In genomic region chr12:87543927-87544326, GRCm38 (mm10) we compare ENCODE assay signal across 34 mouse cellular contexts. TPM values are rescaled to one million over a fixed set of nuclear protein-coding genes. Genes with fewer than 3 reads are reported as not detected.
"Had no signal": no experiment of that assay in that cellular context is flagged by ENCODE, and none has a peak within 500 bp of the region (broad histone marks: within the 10 kb centered on the region; RNA-seq: fewer than 3 reads in every experiment).

No protein-coding gene starts in this region.

- H3K9me3 ChIP-seq: embryonic facial prominence, embryonic 10.5 days; embryonic facial prominence, embryonic 12.5 days; embryonic facial prominence, embryonic 13.5 days; embryonic facial prominence, embryonic 15.5 days; forebrain, embryonic 12.5 days; forebrain, embryonic 13.5 days; forebrain, embryonic 15.5 days had no signal

- ATAC-seq: forebrain, embryonic 13.5 days; forebrain, embryonic 14.5 days; forebrain, embryonic 15.5 days; forebrain, embryonic 16.5 days; forebrain, postnatal 0 days had no signal

- H3K4me1 ChIP-seq: embryonic facial prominence, embryonic 10.5 days; embryonic facial prominence, embryonic 12.5 days; embryonic facial prominence, embryonic 13.5 days; embryonic facial prominence, embryonic 15.5 days; forebrain, embryonic 10.5 days; forebrain, embryonic 12.5 days; forebrain, embryonic 13.5 days; forebrain, embryonic 15.5 days had no signal

- H3K27me3 ChIP-seq: embryonic facial prominence, embryonic 12.5 days; embryonic facial prominence, embryonic 13.5 days; embryonic facial prominence, embryonic 15.5 days; forebrain, embryonic 12.5 days; forebrain, embryonic 13.5 days; forebrain, embryonic 15.5 days had no signal

- H3K4me3 ChIP-seq: embryonic facial prominence, embryonic 10.5 days; embryonic facial prominence, embryonic 12.5 days; embryonic facial prominence, embryonic 13.5 days; embryonic facial prominence, embryonic 15.5 days; erythroblast, embryonic 14.5 days; forebrain, embryonic 10.5 days; forebrain, embryonic 12.5 days; forebrain, embryonic 13.5 days; forebrain, embryonic 15.5 days; gastrocnemius, adult 2 months; heart, adult 2 months had no signal

- H3K36me3 ChIP-seq: embryonic facial prominence, embryonic 10.5 days; embryonic facial prominence, embryonic 12.5 days; embryonic facial prominence, embryonic 13.5 days; embryonic facial prominence, embryonic 15.5 days; forebrain, embryonic 10.5 days; forebrain, embryonic 12.5 days; forebrain, embryonic 15.5 days had no signal

- H3K27ac ChIP-seq: embryonic facial prominence, embryonic 10.5 days; embryonic facial prominence, embryonic 12.5 days; embryonic facial prominence, embryonic 13.5 days; embryonic facial prominence, embryonic 15.5 days; forebrain, embryonic 10.5 days; forebrain, embryonic 12.5 days; forebrain, embryonic 13.5 days; forebrain, embryonic 15.5 days; gastrocnemius, adult 2 months; heart, adult 2 months had no signal

- DNase-seq: cerebellum, adult 8-10 months; cerebellum, adult 9-10 months; cerebellum, adult 9-11 months; cerebellum, postnatal 10 days; cerebellum, postnatal 14 days; cerebellum, postnatal 25 days; cerebellum, postnatal 36 days; embryo, embryonic 11 days; forebrain, postnatal 0 days; gastrocnemius, adult 2 months; gastrocnemius, postnatal 10 days; gastrocnemius, postnatal 14 days; gastrocnemius, postnatal 25 days; gastrocnemius, postnatal 36 days; heart, adult 11 months; heart, adult 18-20 months; heart, adult 2 months had no signal

- H3K9ac ChIP-seq: embryonic facial prominence, embryonic 12.5 days; embryonic facial prominence, embryonic 13.5 days; embryonic facial prominence, embryonic 15.5 days; forebrain, embryonic 12.5 days; forebrain, embryonic 13.5 days; forebrain, embryonic 15.5 days; forebrain, postnatal 0 days had no signal

- H3K4me2 ChIP-seq: embryonic facial prominence, embryonic 12.5 days; embryonic facial prominence, embryonic 13.5 days; embryonic facial prominence, embryonic 15.5 days; forebrain, embryonic 12.5 days; forebrain, embryonic 13.5 days; forebrain, embryonic 15.5 days had no signal

RNA-seq across cellular contexts. Expression of gene Gm8300, which starts 29.8 kb away (rescaled TPM):
- polyA plus RNA-seq: cortical plate, adult 2 months; embryonic facial prominence, embryonic 10.5 days; embryonic facial prominence, embryonic 11.5 days; embryonic facial prominence, embryonic 12.5 days; embryonic facial prominence, embryonic 13.5 days; embryonic facial prominence, embryonic 14.5 days; embryonic facial prominence, embryonic 15.5 days; erythroblast, embryonic 14.5 days; forebrain, embryonic 10.5 days; forebrain, embryonic 11.5 days; forebrain, embryonic 12.5 days; forebrain, embryonic 13.5 days; forebrain, embryonic 14.5 days; forebrain, embryonic 15.5 days; forebrain, embryonic 16.5 days; forebrain, postnatal 0 days; frontal cortex, adult 2 months; heart, adult 2 months had no signal

RNA-seq across cellular contexts. Expression of gene Gm5788, which starts 49.4 kb away (rescaled TPM):
- polyA plus RNA-seq: cortical plate, adult 2 months; embryonic facial prominence, embryonic 10.5 days; embryonic facial prominence, embryonic 11.5 days; embryonic facial prominence, embryonic 12.5 days; embryonic facial prominence, embryonic 13.5 days; embryonic facial prominence, embryonic 14.5 days; embryonic facial prominence, embryonic 15.5 days; erythroblast, embryonic 14.5 days; forebrain, embryonic 10.5 days; forebrain, embryonic 11.5 days; forebrain, embryonic 12.5 days; forebrain, embryonic 13.5 days; forebrain, embryonic 14.5 days; forebrain, embryonic 15.5 days; forebrain, embryonic 16.5 days; forebrain, postnatal 0 days; frontal cortex, adult 2 months; gonadal fat pad, adult 2 months; heart, adult 2 months had no signal

RNA-seq across cellular contexts. Expression of gene Oog1, which starts 58.6 kb away (rescaled TPM):
- polyA plus RNA-seq: cortical plate, adult 2 months; embryonic facial prominence, embryonic 10.5 days; embryonic facial prominence, embryonic 11.5 days; embryonic facial prominence, embryonic 12.5 days; embryonic facial prominence, embryonic 13.5 days; embryonic facial prominence, embryonic 14.5 days; embryonic facial prominence, embryonic 15.5 days; erythroblast, embryonic 14.5 days; forebrain, embryonic 10.5 days; forebrain, embryonic 11.5 days; forebrain, embryonic 12.5 days; forebrain, embryonic 13.5 days; forebrain, embryonic 14.5 days; forebrain, embryonic 15.5 days; forebrain, embryonic 16.5 days; forebrain, postnatal 0 days; frontal cortex, adult 2 months; gonadal fat pad, adult 2 months; heart, adult 2 months had no signal
